Mouse (Mus musculus): ENCODE measurements around the gene Cplane1.
"Not testable (repeated sequence)": the region's sequence is repeated elsewhere in the genome, so short reads cannot be mapped to it uniquely, and the experiment has no call there.

Cplane1 gene

DNA sequence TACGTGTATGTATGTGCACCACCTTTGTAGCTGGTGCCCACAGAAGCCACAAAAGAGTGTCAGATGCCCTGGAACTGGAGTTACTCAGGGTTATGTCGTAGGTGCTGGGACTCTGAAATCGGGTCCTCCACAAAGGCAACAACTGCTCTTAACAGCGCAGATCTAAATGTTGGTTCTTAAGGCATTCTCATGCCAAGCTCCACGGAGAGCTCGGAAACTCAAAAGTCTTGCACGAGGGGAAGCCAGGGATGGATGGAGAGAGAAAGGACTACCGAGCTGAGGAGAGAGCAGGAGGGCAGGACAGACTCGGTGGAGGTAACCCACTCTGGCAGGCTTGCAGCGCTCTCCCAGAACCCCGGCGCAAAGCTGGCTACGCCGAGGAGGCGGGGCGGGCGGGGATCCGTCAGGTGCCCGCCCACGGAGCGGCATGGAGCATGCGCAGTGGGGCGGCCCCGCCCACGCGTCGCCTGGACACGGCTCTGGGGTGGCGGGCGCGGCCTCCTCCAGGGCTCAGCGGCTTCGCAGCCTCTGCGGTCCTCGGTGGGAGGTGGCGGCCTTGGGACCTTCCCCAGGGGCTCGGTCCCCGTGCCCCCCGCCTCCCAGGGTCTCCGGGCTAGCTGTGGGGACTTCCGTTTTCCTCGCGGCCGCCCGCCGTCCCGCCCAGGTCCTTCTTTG is at the start of gene Cplane1:
Gene Cplane1, plus strand, starts transcription at position 516 of the 675 bp plus-strand sequence.
- peak; percentile 96 for DNase-seq

DNA sequence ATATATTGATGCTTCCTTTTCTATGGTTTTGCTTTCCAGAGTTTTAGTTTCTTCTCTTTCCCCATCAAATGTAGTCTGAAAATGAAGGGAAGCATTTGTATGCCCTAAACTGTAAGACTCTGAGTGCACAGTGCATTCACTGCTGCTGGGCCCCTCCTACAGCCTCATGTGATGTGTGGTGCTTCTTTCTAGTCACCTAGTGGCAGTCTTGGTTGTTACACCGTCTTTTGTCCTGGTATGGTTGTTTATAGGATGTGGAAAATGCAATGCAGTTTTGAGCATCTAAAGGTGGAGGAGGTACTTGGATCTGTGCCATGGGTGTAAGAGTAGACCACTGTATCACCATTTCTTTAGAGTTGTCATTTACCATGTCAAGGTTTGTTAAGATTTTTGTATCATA is 39.6 kb upstream of the Cplane1 start:
- DNase-seq = no peak

DNA sequence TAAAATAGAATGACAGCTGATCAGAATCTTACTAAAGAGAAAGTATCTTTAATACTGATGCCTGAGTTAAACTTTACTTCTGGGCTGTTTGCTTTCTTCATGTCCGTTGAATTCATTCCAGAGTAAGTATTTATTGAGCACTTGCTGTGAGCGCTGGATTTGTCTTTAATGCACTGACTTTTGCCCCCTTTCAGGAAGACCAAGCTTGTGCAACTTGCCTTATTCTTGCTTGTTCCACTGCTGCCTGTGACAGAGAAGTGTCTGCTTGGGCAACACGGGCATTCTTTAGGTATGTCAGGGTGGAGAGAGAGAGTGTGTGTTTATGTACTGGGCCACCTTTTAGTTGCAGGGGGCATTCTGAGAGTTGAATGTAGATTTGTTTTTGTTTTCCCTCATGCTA is 37.6 kb upstream of the Cplane1 start:
- DNase-seq = no peak

DNA sequence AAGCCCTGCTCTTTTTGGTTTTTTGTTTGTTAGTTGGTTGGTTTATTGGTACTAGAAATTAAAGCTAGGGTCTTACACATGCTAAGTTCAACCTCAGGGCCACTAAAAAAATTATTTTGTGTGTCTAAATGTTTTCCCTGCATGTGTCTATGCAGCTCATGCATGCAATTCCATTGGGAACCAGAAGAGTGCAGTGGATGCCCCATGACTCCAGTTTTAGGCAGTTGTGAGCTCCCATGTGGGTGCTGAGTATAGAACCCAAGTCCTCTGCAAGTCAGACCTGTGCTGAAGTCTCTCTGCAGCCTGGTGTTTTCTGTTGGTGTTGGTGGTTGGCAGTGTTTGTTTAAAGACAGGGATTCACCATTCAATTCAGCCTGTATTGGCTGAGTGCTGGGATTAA is 37.1 kb upstream of the Cplane1 start:
- DNase-seq = no peak

DNA sequence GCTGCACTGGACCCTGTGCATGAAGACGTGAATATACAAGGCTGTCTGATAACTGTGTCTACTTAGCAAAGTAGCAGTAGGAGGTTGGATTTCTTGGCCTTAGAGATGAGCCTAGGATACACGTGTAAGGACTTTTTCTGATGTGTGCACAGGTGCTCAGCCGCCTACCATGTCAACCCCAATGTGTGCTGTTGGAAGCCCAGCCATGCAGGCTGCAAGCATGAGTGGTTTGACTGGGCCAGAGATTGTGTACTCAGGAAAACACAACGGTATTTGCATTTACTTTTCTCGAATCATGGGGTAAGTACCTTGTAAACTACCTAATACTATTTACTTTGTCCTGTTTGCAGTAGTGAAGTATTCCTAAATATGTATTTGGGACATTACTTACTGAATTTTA is 33.3 kb upstream of the Cplane1 start:
- DNase-seq = no peak

DNA sequence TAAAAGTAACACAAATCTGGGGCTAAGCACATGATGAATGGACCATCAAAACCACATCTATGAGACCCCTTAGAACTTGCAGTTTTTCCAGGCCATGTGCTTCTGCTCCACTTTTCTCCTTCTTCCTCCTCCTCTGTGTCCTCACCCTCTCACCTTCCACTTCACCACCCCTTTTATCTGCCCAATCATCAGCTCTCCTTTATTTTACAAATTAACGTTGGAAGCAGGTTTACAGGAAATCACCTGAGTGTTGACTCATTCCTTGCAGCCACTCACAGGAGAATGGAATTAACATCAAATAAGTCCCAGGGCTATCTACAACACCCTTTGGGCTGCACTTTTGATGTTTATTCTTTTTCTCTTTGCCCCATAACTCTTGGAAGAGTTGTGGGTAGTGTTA is 7.1 kb upstream of the Cplane1 start:
- no peak for DNase-seq

DNA sequence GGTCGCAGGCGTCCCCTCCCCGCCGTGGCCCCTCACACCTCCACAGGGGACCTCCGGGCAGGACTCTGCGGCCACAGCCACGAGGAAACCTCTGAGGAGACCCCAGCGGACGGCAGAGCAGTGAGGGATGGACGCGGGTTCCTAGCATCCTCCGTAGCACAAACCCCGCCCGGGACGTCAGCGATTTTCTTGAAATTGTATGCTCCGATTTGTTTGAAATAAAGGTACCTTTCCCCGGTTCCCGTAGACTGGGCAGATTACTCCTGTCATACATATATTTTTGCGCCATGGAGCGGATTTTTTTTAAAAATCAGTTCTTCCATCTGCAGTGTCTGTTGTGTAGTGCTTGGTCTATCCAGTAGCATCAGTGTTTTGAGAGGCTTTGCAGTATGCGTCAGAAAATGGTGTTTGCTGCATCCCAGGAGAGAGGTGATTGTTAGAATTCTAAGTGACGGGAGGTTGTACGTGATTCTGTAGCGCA is 400 bp downstream of the Cplane1 start:
- DNase-seq = no peak

DNA sequence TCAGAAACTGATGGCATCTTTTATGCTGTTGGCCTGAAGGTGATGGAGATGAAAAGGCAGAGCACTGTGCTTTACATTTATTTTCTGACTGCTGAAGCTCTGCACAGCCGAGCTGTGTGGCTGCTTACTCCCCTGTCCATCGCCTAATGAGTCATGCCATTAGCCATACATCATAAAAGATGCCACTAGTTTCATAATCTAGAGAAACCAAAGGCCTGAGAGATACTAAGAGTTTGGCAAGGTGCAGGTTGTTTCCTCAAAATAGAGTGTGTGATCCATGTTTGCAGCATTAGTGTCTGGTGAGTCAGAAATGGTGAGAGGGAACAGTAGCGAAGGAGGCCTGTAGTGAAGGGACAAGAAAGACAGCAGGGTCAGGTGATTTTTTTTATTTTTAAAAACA is 20.7 kb downstream of the Cplane1 start:
- DNase-seq = no peak

DNA sequence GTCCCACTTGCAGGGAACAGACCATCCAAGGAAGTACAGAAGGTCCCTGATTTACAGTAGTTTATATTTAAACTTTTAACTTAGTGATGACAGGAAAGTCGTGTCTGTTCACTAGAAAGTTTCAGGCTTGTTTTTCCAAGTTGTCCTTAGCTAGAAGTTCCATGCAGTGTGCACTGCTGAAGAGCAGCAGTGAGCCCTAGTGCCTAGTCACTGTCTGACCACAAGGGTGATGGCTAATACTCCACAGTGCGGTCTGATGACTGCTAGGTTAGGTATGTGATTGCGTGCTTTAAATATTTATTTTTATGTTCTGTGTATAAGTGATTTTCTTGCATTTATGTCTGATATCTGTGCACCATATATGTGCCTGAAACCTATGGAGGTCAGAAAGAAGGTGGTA is 21.5 kb downstream of the Cplane1 start:
- DNase-seq = no peak

DNA sequence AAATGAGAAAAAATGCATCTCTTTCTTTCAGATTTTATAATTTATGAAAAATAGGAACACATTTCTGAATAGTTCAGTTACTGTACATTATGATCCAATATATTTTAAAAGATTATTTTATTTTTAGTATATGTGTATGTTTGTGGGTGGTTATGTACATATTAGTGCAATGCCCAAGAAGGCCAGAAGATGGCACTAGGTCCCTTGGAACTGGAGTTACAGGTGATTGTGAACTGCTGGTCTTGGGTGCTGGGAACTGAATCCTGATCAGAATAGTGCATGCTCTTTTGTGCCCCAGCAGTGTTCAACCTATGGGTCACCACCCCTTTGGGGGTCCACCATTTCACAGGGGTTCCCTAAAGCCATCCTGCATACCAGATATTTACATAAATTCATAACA is 31.4 kb downstream of the Cplane1 start:
- DNase-seq = no peak

DNA sequence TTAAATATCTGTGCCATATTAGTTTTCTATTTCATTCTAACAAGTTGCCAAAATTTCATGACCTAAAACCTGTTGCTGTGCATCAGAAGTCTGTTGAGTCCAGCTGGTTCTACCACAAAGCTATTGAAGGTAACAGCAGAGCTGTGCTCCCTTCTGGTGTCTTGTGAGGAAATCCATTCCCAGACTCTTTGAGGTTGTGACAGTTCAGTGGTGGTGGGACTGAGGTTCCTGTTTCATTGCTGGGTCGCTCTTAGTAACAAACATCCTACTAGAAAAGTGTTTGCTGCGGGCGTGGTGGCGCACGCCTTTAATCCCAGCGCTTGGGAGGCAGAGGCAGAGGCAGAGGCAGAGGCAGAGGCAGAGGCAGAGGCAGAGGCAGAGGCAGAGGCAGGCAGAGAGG is 39.5 kb downstream of the Cplane1 start:
- no peak for DNase-seq

DNA sequence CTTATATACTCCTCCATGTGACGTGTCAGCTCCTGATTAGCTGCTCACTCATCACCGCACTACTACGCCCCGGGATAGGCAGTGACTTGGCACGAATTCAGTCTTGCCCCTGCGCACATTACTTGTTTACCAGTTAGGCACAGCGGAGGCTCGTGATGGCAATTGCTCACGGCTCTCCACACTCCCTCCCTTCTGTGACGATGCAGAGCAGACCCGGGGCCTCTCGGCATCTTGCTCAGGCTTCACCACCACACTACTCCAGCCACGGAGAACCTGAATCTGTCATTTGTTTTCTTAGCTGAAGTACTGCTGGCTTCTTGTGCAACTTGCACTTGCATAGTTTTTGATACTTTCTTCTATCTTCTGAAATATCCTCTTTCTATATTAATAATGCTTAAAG is 45.9 kb downstream of the Cplane1 start:
- DNase-seq = no peak

DNA sequence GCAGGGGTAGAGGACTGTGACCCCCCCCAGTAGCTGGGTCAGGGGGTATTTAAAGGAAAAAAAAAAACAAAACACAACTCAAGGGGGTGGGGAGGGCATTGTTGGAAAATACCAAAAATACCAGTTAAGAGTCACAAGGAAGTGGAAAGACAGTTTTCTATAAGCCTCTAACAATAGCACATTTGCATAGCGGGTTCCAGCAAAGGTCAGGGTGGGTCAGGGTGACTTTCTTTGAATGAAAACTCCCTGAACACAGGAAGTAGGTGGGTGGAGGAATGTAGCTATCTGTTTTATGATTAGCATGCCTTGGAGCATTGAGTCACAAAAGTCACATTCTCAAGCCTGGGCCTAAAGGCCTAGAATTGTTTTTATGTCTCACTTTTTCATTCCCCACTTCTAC is 65.3 kb downstream of the Cplane1 start:
- DNase-seq = not testable (repeated sequence)

DNA sequence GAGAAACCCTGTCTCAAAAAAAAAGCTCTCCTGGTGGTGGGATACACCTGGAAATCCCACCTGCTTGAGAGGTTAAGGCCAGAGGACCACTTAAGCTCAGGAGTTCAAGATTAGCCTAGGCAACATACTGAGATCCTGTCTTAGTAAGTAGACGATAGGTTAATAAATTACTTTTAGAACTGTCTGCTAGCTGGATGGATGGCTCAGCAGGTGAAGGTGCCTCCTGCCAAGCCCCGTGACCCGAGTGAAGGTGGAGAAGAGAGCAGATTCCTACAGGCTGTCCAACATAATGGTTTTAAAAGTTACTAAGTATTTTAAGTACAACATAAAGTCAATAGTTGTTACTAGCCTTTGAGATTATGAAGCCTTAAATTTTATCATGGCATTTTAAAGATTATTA is 97.0 kb downstream of the Cplane1 start:
- DNase-seq = peak; percentile 69

DNA sequence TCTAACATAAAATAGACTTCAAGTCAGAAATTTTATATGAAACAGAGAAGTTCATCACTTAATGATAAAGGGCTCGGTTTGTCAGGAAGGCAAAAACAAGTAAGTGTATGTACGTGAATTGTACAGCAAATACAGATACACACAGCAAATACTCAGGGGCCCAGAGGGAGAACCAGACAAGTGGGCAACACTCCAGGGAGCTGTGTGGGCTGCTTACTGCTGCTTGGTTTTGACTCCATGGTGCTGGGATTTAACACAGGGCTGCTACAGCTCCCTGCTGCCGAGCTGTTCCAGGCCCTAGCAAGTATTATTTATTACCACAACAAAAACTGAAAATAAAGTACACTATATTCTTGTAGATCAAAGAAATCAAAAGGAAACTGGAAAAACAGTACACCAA is 98.3 kb downstream of the Cplane1 start:
- no peak for DNase-seq

DNA sequence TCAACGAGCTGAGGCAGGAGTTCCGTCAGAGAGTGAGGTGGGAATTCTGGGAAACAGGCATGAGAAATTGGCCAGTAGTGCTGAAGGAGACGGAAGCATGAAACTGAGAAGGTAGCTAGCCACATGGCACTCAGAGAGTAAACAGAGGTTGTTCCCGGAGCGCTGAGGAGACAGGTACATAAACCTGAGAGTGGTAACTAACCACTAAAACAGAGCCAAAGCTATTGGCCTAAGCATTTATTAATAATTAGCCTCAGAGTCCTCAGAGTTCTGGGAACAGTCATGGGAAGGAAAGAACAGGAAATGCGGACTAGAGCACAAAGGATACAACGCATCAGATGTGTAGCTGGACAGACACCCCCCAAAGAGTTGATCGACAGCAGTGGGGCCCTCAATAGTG is 99.3 kb downstream of the Cplane1 start:
- no peak for DNase-seq

DNA sequence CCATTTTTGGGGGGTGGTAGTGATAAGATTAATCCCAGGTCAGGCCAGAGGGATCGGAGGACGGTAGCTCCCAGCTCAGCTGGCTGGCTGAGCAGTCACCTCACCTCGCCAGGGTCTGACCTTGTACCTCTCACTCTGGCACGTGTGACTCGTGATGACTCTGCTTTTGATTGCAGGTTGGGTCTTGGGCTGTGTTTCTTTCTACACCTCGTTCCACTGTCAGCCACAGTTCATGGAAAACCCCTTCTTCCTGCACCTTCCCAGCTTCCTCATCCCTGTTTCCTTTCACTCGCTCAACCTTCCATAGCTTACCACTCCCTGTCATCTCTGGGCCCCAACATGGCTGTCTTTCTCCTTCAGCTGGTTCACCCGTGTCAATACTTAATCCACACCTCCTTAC is 103.0 kb downstream of the Cplane1 start:
- no peak for DNase-seq

DNA sequence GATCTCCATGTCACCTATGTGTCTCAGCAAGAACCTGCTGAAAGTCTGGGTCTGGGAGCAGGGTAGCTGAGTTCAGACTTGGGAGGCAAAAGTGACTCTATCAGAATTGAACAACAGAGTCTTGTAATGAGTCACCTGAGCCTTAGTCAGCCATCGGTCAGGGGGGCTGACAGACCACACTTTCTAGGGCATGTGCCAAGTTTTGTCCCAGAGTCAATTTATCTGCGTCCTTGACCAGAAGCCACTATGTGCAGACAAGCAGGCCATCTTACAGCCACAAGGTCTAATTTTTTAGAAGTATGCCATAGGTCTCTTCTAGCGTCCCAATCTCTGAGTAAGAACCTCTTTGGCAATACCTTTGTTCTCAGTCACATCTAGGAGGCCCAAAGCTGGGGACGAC is 109.0 kb downstream of the Cplane1 start:
- DNase-seq = not testable (repeated sequence)

DNA sequence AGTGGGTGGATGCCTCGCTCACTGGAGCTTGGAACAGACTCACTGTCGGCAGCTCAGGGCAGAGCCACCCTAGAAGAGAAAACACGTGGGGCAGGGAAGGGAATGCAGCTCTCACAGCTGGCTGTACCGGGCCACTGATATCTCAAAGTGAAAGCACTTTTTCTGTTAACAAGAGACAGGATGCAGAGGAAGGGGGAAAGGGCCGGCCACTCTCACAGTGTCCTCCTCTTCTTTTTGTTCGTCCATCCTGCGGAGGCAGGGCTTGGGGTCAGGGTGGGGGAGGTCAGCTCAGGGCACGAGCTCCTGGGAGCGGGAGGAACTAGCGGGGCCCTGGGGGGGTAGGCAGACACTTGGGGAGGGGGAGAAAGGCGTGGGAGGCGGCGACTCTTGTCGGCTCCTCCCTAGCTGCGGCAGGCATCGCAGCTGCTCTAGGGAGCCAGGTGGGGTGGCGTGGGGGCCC is 110.4 kb downstream of the Cplane1 start:
- peak; percentile 38 for DNase-seq

DNA sequence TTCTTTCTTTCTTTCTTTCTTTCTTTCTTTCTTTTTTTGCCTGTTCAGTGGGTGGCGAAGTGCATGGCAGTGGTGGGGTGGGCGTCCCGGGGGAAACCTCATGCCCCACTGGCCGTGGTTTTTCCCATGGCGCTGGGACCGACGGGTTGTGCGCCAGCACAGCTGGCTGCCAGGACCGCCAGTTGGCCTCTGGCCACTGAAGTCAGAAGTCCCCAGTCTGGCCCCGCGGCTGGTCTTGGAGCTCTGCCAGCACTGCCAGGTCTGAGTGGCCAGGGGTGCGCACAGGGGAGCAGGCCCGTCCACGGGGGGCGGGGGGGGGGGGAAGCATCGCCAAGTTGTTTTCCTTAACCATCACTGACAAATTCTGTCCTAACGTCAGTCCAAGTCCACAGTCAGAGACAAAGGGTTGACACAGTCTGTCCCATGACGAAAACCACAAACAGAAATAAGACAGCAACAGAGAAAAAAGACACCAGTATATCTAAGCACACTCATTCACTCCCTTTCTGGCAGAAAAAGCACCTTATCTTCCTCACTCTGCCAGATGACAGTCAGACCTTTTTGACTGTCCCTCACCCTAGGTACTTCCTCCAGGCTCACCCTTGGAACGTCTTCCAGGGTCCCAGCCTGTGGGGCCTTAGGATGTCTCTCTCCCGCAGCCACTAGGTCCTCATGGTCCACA is 111.2 kb downstream of the Cplane1 start:
- peak; percentile 84 for DNase-seq

DNA sequence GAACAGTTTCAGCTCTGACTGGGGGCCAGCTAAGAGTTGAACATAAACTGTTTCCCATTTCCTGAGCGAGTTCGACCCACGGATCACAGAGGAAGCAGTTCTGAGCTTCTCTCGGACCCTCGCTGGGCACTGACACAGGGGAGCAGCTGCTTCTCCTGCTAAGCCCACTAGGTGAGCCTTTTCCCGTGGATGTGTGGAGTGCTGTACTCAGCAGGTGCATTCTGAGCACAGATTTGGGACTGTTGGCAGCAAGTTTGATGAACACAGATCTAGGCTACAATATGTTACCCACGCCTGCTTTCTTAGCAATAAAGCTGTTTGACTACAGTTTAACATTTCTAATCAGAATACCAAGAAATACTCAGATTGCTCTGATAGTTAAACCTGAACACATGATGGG is 112.8 kb downstream of the Cplane1 start:
- DNase-seq = no peak

DNA sequence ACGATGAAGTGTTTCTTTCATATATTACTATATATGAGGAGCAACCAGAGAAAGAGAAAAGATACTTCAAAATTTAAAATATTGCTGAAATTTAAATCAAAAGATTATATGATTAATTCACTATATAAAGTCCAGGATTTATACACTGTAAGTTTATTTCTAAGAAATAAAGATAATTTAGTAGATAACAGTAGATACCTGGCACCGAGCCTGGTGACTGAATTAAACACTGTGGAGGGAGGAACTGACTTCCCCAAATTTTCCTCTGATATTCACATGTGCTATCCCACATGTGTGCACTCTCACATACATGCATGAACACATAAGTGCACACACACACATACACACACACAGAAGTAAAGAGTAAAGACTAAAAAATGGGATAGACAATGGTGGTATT is 113.2 kb downstream of the Cplane1 start:
- no peak for DNase-seq

DNA sequence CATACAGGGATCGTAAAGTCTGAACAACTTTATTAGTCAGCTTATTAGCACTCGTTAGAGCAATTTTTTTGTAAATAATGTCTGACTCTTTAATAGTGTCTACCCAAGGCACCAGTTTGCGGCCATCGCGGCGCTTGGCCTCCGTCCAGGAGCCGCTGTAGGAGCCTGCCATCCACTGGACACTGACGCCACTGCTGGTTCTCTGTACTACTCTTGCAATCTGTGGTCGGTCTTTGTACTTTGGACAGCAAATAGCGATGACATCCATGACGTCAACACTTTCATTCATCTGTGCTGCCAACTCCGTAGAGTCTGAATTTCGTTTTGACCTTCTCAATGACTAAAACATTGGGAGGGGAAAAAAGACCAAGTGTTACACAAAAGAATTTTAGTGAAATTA is 122.3 kb downstream of the Cplane1 start:
- no peak for DNase-seq

DNA sequence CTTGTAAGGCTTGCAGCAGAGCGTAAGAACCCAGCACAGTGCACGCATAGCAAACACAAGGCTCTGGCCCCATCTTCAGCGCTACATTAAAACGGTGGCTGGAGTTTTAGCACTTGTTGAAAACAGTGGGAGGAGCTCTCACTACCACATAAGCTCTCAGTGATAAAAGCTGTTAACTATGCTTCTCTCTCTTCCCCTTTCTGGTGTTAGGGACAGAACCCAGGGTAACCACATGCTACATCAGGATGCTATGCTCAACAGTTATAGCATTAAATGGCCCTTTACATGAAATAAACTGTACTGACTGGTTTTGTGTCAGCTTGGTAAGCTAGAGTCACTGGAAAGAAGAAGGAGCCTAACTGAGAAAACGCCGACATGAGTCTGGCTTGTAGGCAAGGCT is 125.2 kb downstream of the Cplane1 start:
- DNase-seq = no peak

DNA sequence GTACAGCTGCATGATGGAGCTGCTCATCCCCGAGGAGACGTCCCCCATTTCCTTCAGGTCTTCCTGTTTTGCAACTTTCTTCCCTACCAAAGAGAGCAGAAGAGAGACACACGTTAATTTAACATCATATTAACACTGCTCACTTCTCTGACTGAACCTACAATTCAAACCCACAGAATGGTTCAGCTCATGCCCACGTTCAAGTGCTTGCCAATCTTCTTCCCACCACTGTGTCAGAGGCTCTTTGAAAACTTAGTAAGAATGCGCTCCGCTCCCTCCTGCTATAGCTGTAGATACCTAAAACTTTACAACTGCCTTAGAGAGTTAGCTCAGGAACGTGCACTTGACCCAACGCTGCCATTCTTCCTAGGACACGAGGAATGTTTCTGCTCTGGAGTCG is 134.0 kb downstream of the Cplane1 start:
- DNase-seq = no peak

All from kidney, postnatal 14 days (tissue).